Mouse (Mus musculus): ENCODE data around the gene Cspg4. TPM values are rescaled to one million over a fixed set of nuclear protein-coding genes. Genes with fewer than 3 reads are reported as not detected.
A peak's percentile ranks its signal among the peaks of the same experiment; 100 is the strongest.
"Not testable (repeated sequence)": the region's sequence is repeated elsewhere in the genome, so short reads cannot be mapped to it uniquely, and the experiment has no call there.

Cspg4 gene
- polyA plus RNA-seq, 1 experiment from 2014 or later: not detected

DNA sequence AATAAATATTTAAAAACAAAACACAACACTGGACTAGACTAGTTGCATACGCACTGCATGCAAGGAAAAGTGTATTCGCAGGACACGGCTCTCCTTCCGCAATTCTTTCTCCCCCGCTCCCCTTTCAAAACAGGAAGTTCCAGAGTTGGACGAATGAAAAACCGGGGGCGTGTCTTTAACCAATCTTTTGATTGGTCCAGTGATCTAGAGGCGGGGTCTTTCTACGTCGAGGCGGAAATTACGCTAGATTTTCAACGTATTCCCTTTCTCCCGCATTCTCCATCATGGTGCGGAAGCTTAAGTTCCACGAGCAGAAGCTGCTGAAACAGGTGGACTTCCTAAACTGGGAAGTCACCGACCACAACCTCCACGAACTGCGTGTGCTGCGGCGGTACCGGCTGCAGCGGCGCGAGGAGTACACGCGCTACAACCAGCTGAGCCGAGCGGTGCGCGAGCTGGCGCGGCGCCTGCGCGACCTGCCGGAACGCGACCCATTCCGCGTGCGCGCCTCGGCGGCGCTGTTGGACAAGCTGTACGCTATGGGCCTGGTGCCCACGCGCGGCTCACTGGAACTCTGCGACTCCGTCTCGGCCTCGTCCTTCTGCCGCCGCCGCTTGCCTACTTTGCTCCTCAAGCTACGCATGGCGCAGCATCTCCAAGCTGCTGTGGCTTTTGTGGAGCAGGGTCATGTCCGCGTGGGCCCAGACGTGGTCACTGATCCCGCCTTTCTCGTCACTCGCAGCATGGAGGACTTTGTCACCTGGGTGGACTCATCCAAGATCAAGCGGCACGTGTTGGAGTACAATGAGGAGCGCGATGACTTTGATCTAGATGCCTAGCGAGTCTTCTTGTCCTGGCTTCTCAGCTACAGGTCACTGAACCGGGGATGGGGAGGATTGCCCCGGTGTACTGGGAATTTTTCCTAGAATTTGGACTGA is 72.7 kb downstream of the Cspg4 start, which contains the start of gene Imp3:
Gene Imp3, plus strand, starts transcription at position 253 of the 938 bp plus-strand sequence.
- WGBS (ENCODE audit: missing documents): under 1% methylated on average over 73 of the region's 73 CpGs

GRCm38 (mm10) chr9:56938374-56938773 is 73.5 kb downstream of the Cspg4 start:
- H3K79me2 ChIP-seq (ENCODE audit: inconsistent target): peaks cover 26% of the 10 kb centered on the region
- H3K4me3 ChIP-seq (ENCODE audit: inconsistent target): peak overlapping the region; percentile 88
- under 1% methylated on average over 7 of the region's 7 CpGs for WGBS (ENCODE audit: missing documents)
- H3K36me3 ChIP-seq (ENCODE audit: inconsistent target): no peaks in the 10 kb centered on the region
- H3K27ac ChIP-seq: peak overlapping the region; percentile 48; the same call in 1 of the 2 replicates

More for the DNA sequence above, 72.7 kb downstream of the Cspg4 start, which contains the start of gene Imp3:
- Histone ChIP-seq H3K4me3 (ENCODE audit: inconsistent target) (peak within 1 kb of the TSS; percentile 88), H3K27ac (peak within 1 kb of the TSS; percentile 48), H3K36me3 (ENCODE audit: inconsistent target) (no peaks in the 10 kb centered on the region), H3K79me2 (ENCODE audit: inconsistent target) (peaks cover 26% of the 10 kb centered on the region)

DNA sequence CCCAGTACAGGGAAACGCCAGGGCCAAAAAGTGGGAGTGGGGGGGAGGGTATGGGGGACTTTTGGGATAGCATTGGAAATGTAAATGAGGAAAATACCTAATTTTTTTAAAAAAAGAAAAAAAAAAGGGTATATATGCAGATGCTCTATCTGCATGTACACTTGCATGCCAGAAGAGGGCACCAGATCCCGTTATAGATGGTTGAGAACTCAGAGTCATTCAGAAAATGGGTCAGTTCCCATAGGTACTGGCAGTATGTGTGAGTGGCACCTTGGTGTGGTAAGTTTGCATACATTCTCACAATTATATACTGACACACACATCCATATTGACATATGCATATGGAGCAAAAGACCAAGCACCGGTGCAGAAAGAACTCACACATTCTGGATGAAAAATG is 82.6 kb downstream of the Cspg4 start:
- not testable (repeated sequence) for H3K79me2 ChIP-seq (ENCODE audit: inconsistent target); H3K27ac ChIP-seq; H3K36me3 ChIP-seq (ENCODE audit: inconsistent target); H3K4me3 ChIP-seq (ENCODE audit: inconsistent target)
- WGBS (ENCODE audit: missing documents): 33% methylated on average over 3 of the region's 3 CpGs

- H3K79me2 ChIP-seq (ENCODE audit: inconsistent target); H3K27ac ChIP-seq; H3K36me3 ChIP-seq (ENCODE audit: inconsistent target); H3K4me3 ChIP-seq (ENCODE audit: inconsistent target): not testable (repeated sequence)
- 80% methylated on average over 3 of the region's 5 CpGs for WGBS (ENCODE audit: missing documents)
Observed at GRCm38 (mm10) chr9:56948699-56949098, 83.9 kb downstream of the Cspg4 start.

Other genes with a start within 250 kb of the Cspg4 start
- gene Lingo1, start 68.6 kb upstream of the Cspg4 start, polyA plus RNA-seq (2018): not detected in 3 replicates
- not detected in 3 replicates for gene Odf3l1, start 354 bp upstream of the Cspg4 start, polyA plus RNA-seq (2018)
- gene Snx33, start 63.3 kb downstream of the Cspg4 start, polyA plus RNA-seq (2018): 6.7 to 10.5 TPM (median 9.2 TPM) in 3 replicates
- 8.7 to 43.8 TPM (median 38.4 TPM) in 3 replicates for gene Imp3, start 72.4 kb downstream of the Cspg4 start, polyA plus RNA-seq (2018)
- gene Snupn, start 85.8 kb downstream of the Cspg4 start, polyA plus RNA-seq (2018): 5.8 to 9.0 TPM (median 7.9 TPM) in 3 replicates
- gene Ptpn9, start 129.9 kb downstream of the Cspg4 start, polyA plus RNA-seq (2018): 12.0 to 23.0 TPM (median 12.3 TPM) in 3 replicates
- 23.9 to 29.7 TPM (median 29.7 TPM) in 3 replicates for gene Sin3a, start 207.0 kb downstream of the Cspg4 start, polyA plus RNA-seq (2018)